Mouse (Mus musculus) liver, adult (tissue): ENCODE results near the gene Tmem259.

ENCODE experiments used
- GATA4 ChIP-seq: IDR thresholded peaks from 2 replicates; pipeline ENCODE4 v1.6.1; 2014; ENCODE audit warnings: mild to moderate bottlenecking, low read length; ENCODE audit not compliant: insufficient replicate concordance

The Tmem259 gene

GRCm38 (mm10) chr10:79984195-79984816 lies at the start of gene Tmem259:
Tmem259 (minus strand) TSS chr10:79984330.
- no peak for TF ChIP-seq GATA4

- TF ChIP-seq GATA4: peak; percentile 92; the same call in 1 of the 2 replicates
These were observed 48.8 kb upstream of the Tmem259 start for GRCm38 (mm10) chr10:80032799-80033480.

- no peak for TF ChIP-seq GATA4
These were observed 46.6 kb upstream of the Tmem259 start for GRCm38 (mm10) chr10:80030736-80031135.

GRCm38 (mm10) chr10:80030191-80030590 lies 46.1 kb upstream of the Tmem259 start:
- TF ChIP-seq GATA4: no peak

- no peak for TF ChIP-seq GATA4
These were observed 44.4 kb upstream of the Tmem259 start for GRCm38 (mm10) chr10:80028521-80028846.

GRCm38 (mm10) chr10:80027681-80028520 lies 43.8 kb upstream of the Tmem259 start:
- TF ChIP-seq GATA4: no peak

GRCm38 (mm10) chr10:80025889-80026288 lies 41.8 kb upstream of the Tmem259 start:
- TF ChIP-seq GATA4: no peak

- TF ChIP-seq GATA4: no peak
These were observed 41.3 kb upstream of the Tmem259 start for GRCm38 (mm10) chr10:80025463-80025862.

GRCm38 (mm10) chr10:80025044-80025347 lies 40.9 kb upstream of the Tmem259 start:
- TF ChIP-seq GATA4: no peak

GRCm38 (mm10) chr10:80024229-80025043 lies 40.3 kb upstream of the Tmem259 start:
- TF ChIP-seq GATA4: no peak

- TF ChIP-seq GATA4: no peak
These were observed 39.6 kb upstream of the Tmem259 start for GRCm38 (mm10) chr10:80023758-80024157.

GRCm38 (mm10) chr10:80022806-80023205 lies 38.7 kb upstream of the Tmem259 start:
- TF ChIP-seq GATA4: no peak

- no peak for TF ChIP-seq GATA4
These were observed 38.0 kb upstream of the Tmem259 start for GRCm38 (mm10) chr10:80022164-80022563.

GRCm38 (mm10) chr10:80021320-80021641 lies 37.2 kb upstream of the Tmem259 start:
- no peak for TF ChIP-seq GATA4

GRCm38 (mm10) chr10:80020603-80021319 lies 36.6 kb upstream of the Tmem259 start:
- no peak for TF ChIP-seq GATA4

GRCm38 (mm10) chr10:80020191-80020590 lies 36.1 kb upstream of the Tmem259 start:
- TF ChIP-seq GATA4: no peak
